Mouse (Mus musculus): ENCODE data around the gene Fsd1. TPM values are rescaled to one million over a fixed set of nuclear protein-coding genes. Genes with fewer than 3 reads are reported as not detected.

The Fsd1 gene
- polyA plus RNA-seq, 1 experiment = 1.2 TPM

DNA sequence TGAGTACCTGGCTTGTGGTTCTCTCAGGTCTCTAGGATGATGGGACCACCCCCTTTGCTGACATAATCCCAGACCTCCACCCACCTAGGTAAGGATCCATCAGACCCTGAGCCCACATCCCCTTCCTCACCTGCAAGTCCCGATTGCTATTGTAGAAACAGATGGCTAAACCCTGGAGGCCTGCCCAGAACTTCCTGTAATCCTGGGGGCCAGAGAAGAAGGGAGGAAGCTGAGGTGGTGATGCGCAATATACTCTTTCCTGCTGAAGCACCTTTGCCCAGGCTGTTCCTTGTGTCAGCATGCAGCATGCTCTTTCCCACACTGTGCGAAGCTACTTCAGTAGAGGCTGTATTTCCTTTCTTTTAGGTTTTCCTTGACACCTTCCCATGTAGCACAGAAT, 16.7 kb downstream of the Fsd1 start:
- Histone ChIP-seq H3K79me2 (ENCODE audit: control insufficient read depth, insufficient read depth) (no peaks in the 10 kb centered on the region), H3ac (ENCODE audit: control insufficient read depth, insufficient read length, low read depth) (no peak overlapping the region), H3K36me3 (ENCODE audit: control insufficient read depth, insufficient read depth) (no peaks in the 10 kb centered on the region), H3K27me3 (ENCODE audit: control insufficient read depth, insufficient read depth, insufficient read length) (peaks cover 19% of the 10 kb centered on the region), H3K4me3 (ENCODE audit: insufficient read depth, poor library complexity, severe bottlenecking) (no peak overlapping the region), H3K79me3 (ENCODE audit: low read depth) (no peaks in the 10 kb centered on the region)
- no peak for TF ChIP-seq MYOD1 (IDR thresholded peaks at IDR 0.05; ENCODE audit: control insufficient read depth, insufficient read length, low read depth)
- TF ChIP-seq MYOG (IDR thresholded peaks at IDR 0.05; ENCODE audit: control insufficient read depth, extremely low read depth, insufficient read length) = no peak
- no peak for TF ChIP-seq CEBPB (IDR thresholded peaks at IDR 0.05; ENCODE audit: low read depth)
- TF ChIP-seq CTCF (IDR thresholded peaks at IDR 0.05; ENCODE audit: control insufficient read depth, insufficient read depth, insufficient read length) = no peak
- no peak for TF ChIP-seq USF1 (IDR thresholded peaks at IDR 0.05; ENCODE audit: low read depth)
- TF ChIP-seq FOSL1 (IDR thresholded peaks at IDR 0.05; ENCODE audit: insufficient read depth, low read length, poor library complexity, severe bottlenecking) = no peak
- no peak for TF ChIP-seq MAX (IDR thresholded peaks at IDR 0.05)

DNA sequence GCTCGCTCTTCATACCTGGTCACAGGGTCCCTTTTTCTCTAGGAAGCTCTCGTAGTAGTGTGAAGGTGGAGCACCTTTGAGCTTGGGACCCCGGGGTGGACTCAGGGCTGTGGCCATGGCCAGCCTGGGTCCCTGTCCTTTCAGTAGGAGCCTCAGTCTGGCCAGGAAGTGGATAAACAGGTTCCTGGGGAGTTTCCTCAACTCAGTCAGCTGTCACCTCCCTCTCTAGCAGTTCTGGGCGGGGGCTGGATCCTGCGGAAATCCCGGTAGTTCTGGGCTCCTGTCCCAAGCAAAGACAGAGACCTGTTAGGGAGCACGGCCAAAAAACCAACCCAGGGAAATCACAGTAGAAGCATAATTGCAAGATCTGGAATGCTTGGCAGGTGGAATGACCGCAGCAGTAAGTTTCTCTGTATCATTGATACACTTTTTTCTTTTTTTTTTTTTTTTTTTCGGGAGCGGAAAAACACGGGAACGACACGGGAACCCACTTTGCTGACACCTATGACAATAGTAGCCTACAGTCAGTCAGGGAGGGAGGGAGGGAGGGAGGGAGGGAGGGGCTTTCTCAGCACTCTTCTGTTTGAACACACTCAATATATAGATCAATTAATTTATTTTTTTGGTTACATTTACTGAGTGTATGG, 19.2 kb downstream of the Fsd1 start, which contains the start of the genes Stap2 and Mpnd:
Stap2 (minus strand) TSS at position 170 of the 647 bp plus-strand sequence.
Mpnd (plus strand) TSS at position 297 of the 647 bp plus-strand sequence.
- Histone ChIP-seq H3K36me3 (ENCODE audit: control insufficient read depth, insufficient read depth) (no peaks in the 10 kb centered on the region), H3K79me2 (ENCODE audit: control insufficient read depth, insufficient read depth) (peaks cover 14% of the 10 kb centered on the region), H3ac (ENCODE audit: control insufficient read depth, insufficient read length, low read depth) (no peak within 1 kb of the TSS), H3K4me3 (ENCODE audit: insufficient read depth, poor library complexity, severe bottlenecking) (no peak within 1 kb of the TSS), H3K79me3 (ENCODE audit: low read depth) (no peaks in the 10 kb centered on the region), H3K27me3 (ENCODE audit: control insufficient read depth, insufficient read depth, insufficient read length) (peaks cover 10% of the 10 kb centered on the region)
- TF ChIP-seq MYOG (IDR thresholded peaks at IDR 0.05; ENCODE audit: control insufficient read depth, extremely low read depth, insufficient read length) = no peak
- no peak for TF ChIP-seq CEBPB (IDR thresholded peaks at IDR 0.05; ENCODE audit: low read depth)
- TF ChIP-seq FOSL1 (IDR thresholded peaks at IDR 0.05; ENCODE audit: insufficient read depth, low read length, poor library complexity, severe bottlenecking) = no peak
- no peak for TF ChIP-seq MAX (IDR thresholded peaks at IDR 0.05)
- TF ChIP-seq USF1 (IDR thresholded peaks at IDR 0.05; ENCODE audit: low read depth) = no peak
- TF ChIP-seq CTCF (IDR thresholded peaks at IDR 0.05; ENCODE audit: control insufficient read depth, insufficient read depth, insufficient read length) = no peak
- no peak for TF ChIP-seq MYOD1 (IDR thresholded peaks at IDR 0.05; ENCODE audit: control insufficient read depth, insufficient read length, low read depth)

DNA sequence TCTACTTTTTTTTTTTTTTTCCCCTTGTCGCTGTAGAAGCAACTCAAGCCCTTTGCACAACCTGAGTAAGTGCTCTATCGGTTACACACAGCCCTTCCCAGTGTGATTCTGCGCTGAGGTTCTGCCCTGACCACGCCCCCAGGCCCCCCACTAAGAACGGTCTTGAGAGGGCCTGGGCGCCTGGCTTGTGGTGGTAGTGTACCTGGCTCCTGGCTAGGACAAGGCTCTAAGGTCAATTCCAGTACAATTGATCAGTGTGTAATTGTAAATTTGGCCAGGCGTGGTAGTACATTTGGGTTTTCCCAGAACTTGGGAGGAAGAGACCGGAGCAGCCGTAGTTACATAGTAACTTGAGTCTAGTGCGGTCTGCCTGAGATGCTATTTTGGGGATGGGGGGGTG, 20.6 kb downstream of the Fsd1 start:
- Histone ChIP-seq H3K79me2 (ENCODE audit: control insufficient read depth, insufficient read depth) (peaks cover 19% of the 10 kb centered on the region), H3K27me3 (ENCODE audit: control insufficient read depth, insufficient read depth, insufficient read length) (peaks cover 10% of the 10 kb centered on the region), H3K4me3 (ENCODE audit: insufficient read depth, poor library complexity, severe bottlenecking) (no peak overlapping the region), H3K36me3 (ENCODE audit: control insufficient read depth, insufficient read depth) (no peaks in the 10 kb centered on the region), H3ac (ENCODE audit: control insufficient read depth, insufficient read length, low read depth) (no peak overlapping the region), H3K79me3 (ENCODE audit: low read depth) (no peaks in the 10 kb centered on the region)
- TF ChIP-seq MAX (IDR thresholded peaks at IDR 0.05) (no peak), CTCF (IDR thresholded peaks at IDR 0.05; ENCODE audit: control insufficient read depth, insufficient read depth, insufficient read length) (no peak), CEBPB (IDR thresholded peaks at IDR 0.05; ENCODE audit: low read depth) (no peak)

DNA sequence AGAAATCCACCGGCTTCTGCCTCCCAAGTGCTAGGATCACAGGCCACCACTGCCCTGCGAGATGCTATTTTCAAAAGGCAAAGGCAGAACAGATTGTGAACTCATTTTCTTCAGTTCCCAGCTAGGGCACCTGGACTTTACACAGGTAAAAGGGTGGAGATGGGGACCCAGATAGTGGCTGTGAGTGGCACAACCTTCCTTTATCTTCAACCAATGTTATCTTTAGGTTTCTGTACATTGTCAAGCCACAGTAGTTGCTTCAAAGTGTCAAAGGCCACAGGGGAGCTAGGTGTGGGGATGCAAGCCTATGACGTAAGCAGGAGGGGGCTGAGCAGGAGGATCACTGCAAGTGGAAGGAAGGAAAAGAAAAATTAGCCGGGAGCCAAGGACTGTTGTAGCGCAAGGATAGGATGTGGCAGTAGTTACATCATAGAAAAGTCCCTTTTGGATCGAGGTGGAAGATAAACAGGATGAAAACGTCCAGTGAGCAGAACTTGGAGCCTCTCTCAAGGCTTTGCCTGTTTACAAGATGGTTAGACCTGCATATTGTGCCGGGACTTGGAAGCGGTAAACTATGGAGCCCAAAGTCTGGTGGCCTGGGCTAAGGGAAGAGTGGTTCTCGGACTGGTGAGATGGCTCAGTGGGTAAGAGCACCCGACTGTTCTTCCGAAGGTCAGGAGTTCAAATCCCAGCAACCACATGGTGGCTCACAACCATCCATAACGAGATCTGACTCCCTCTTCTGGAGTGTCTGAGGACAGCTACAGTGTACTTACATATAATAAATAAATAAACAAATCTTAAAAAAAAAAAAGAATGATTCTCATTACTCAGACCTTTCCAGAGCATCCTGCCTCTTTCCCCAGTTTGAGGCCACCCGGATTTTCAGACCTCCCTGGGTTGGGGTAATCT, 21.4 kb downstream of the Fsd1 start:
- H3K4me3 ChIP-seq (ENCODE audit: insufficient read depth, poor library complexity, severe bottlenecking) = peak overlapping the region; percentile 21
- TF ChIP-seq CEBPB (IDR thresholded peaks at IDR 0.05; ENCODE audit: low read depth) = no peak
- no peak for TF ChIP-seq USF1 (IDR thresholded peaks at IDR 0.05; ENCODE audit: low read depth)
- no peak for TF ChIP-seq CTCF (IDR thresholded peaks at IDR 0.05; ENCODE audit: control insufficient read depth, insufficient read depth, insufficient read length)
- no peak for TF ChIP-seq MAX (IDR thresholded peaks at IDR 0.05)
- no peak for TF ChIP-seq MYOD1 (IDR thresholded peaks at IDR 0.05; ENCODE audit: control insufficient read depth, insufficient read length, low read depth)
- TF ChIP-seq FOSL1 (IDR thresholded peaks at IDR 0.05; ENCODE audit: insufficient read depth, low read length, poor library complexity, severe bottlenecking) = no peak
- TF ChIP-seq MYOG (IDR thresholded peaks at IDR 0.05; ENCODE audit: control insufficient read depth, extremely low read depth, insufficient read length) = no peak
- peaks cover 19% of the 10 kb centered on the region for H3K79me2 ChIP-seq (ENCODE audit: control insufficient read depth, insufficient read depth)
- H3K79me3 ChIP-seq (ENCODE audit: low read depth) = no peaks in the 10 kb centered on the region
- no peak overlapping the region for H3ac ChIP-seq (ENCODE audit: control insufficient read depth, insufficient read length, low read depth)
- H3K36me3 ChIP-seq (ENCODE audit: control insufficient read depth, insufficient read depth) = peaks cover 7% of the 10 kb centered on the region
- peaks cover 10% of the 10 kb centered on the region for H3K27me3 ChIP-seq (ENCODE audit: control insufficient read depth, insufficient read depth, insufficient read length)

DNA sequence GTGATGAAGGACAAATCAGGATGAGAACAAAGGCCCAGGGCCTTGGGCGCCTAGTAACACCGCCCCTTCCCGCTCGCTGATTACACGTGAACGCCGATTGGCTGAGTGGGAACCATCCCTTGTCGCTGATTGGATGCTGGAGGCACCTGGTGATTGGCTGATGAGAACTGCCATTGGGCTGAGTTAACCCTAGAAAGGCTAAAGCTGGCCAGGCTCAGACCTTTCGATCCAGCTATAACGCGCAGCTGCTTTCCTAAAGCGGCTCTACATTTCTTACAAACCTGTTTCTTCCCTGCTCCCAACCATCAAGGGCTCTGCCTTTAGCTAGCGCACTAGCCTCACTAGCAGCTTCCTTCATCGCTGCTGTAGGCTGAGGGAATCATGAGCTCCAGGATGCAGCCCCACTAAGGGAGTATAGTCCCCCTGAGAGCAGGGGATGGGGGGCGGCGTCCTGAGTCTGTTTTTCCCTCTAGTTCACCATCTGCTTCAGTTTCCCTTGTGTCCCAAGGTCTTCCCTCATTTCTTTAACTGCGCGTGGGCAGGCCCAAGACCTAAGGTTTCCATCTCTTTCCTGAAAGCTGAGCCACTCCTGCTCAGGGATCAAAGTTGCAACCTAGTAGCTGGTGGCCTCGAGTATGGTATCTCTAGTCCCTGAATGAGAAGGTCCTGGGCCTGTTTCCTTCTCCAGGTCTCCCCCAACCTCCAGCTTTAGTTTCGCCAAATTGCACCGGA, 22.2 kb downstream of the Fsd1 start:
- H3K4me3 ChIP-seq (ENCODE audit: insufficient read depth, poor library complexity, severe bottlenecking) = peak overlapping the region; percentile 69
- peaks cover 3% of the 10 kb centered on the region for H3K27me3 ChIP-seq (ENCODE audit: control insufficient read depth, insufficient read depth, insufficient read length)
- H3ac ChIP-seq (ENCODE audit: control insufficient read depth, insufficient read length, low read depth) = peak overlapping the region; percentile 64
- H3K79me2 ChIP-seq (ENCODE audit: control insufficient read depth, insufficient read depth) = peaks cover 19% of the 10 kb centered on the region
- no peak for TF ChIP-seq FOSL1 (IDR thresholded peaks at IDR 0.05; ENCODE audit: insufficient read depth, low read length, poor library complexity, severe bottlenecking)
- TF ChIP-seq MYOG (IDR thresholded peaks at IDR 0.05; ENCODE audit: control insufficient read depth, extremely low read depth, insufficient read length) = no peak
- TF ChIP-seq MAX (IDR thresholded peaks at IDR 0.05) = no peak
- no peak for TF ChIP-seq CTCF (IDR thresholded peaks at IDR 0.05; ENCODE audit: control insufficient read depth, insufficient read depth, insufficient read length)
- TF ChIP-seq CEBPB (IDR thresholded peaks at IDR 0.05; ENCODE audit: low read depth) = no peak
- TF ChIP-seq USF1 (IDR thresholded peaks at IDR 0.05; ENCODE audit: low read depth) = no peak
- no peak for TF ChIP-seq MYOD1 (IDR thresholded peaks at IDR 0.05; ENCODE audit: control insufficient read depth, insufficient read length, low read depth)
- H3K79me3 ChIP-seq (ENCODE audit: low read depth) = no peaks in the 10 kb centered on the region
- H3K36me3 ChIP-seq (ENCODE audit: control insufficient read depth, insufficient read depth) = peaks cover 10% of the 10 kb centered on the region

Data from C2C12 (cell line).